Mouse (Mus musculus) limb, embryonic 13.5 days (tissue): ENCODE data around the gene Limch1. TPM values are rescaled to one million over a fixed set of nuclear protein-coding genes. Genes with fewer than 3 reads are reported as not detected.
A peak's percentile ranks its signal among the peaks of the same experiment; 100 is the strongest.

ENCODE experiments used
- ATAC-seq: fragments of 200-750 bp; cut with Nextera tagmentation; 2 replicates; pipeline ENCODE4 v1.8.0; 2017; ENCODE audit warnings: low read depth, moderate number of reproducible peaks, moderate TSS enrichment; ENCODE audit not compliant: low FRiP score
- H3K27ac ChIP-seq: fragments of 300-500 bp; sonication (generic); 2 replicates; pipeline ENCODE4 v1.5.1; 2015; ENCODE audit warnings: inconsistent platforms, mild to moderate bottlenecking, moderate library complexity
- H3K27me3 ChIP-seq: fragments of 300-500 bp; sonication (generic); 2 replicates; pipeline ENCODE4 v1.6.1; 2015; ENCODE audit warnings: mild to moderate bottlenecking, inconsistent platforms
- H3K36me3 ChIP-seq: fragments of 300-500 bp; sonication (generic); 2 replicates; pipeline ENCODE4 v1.6.1; 2015; ENCODE audit warnings: inconsistent platforms, mild to moderate bottlenecking, moderate library complexity
- H3K4me1 ChIP-seq: fragments of 300-500 bp; sonication (generic); 2 replicates; pipeline ENCODE4 v1.6.1; 2015; ENCODE audit warnings: inconsistent platforms
- H3K4me2 ChIP-seq: fragments of 300-500 bp; sonication (generic); replicated peaks from 2 replicates; pipeline ENCODE4 v1.6.1; 2015; ENCODE audit warnings: inconsistent platforms, mild to moderate bottlenecking, moderate library complexity
- H3K4me3 ChIP-seq: fragments of 300-500 bp; sonication (generic); 2 replicates; pipeline ENCODE4 v1.5.1; 2015; ENCODE audit warnings: moderate library complexity, mild to moderate bottlenecking, inconsistent platforms
- H3K9ac ChIP-seq: fragments of 300-500 bp; sonication (generic); 2 replicates; pipeline ENCODE4 v1.6.1; 2015; ENCODE audit warnings: mild to moderate bottlenecking, inconsistent platforms
- H3K9me3 ChIP-seq: fragments of 300-500 bp; sonication (generic); 2 replicates; pipeline ENCODE4 v1.6.1; 2016; ENCODE audit warnings: inconsistent platforms
- WGBS: fragments of 180-500 bp; shearing (Covaris S2); methylation state at CpG from one replicate; pipeline ENCODE4 v1.1.7; 2015; 5-methylcytosine and 5-hydroxymethylcytosine counted together
- polyA plus RNA-seq: library from polyadenylated mRNA; unstranded; fragments of >200 nt; fragmentation: Nextera tagmentation; extraction: Ambion mirVana; gene quantifications from 2 replicates; pipeline ENCODE4 v1.2.1, GENCODE M21; 2015

The Limch1 gene
- polyA plus RNA-seq, 1 experiment from 2014 or later: 82.0 TPM

GRCm38 (mm10) chr5:66957656-66958055 is 212.0 kb downstream of the Limch1 start:
- Histone ChIP-seq H3K27me3 (no peaks in the 10 kb centered on the region), H3K4me2 (no peak overlapping the region), H3K27ac (no peak overlapping the region), H3K4me1 (peaks cover 21% of the 10 kb centered on the region), H3K36me3 (0 out of 2 replicates have a peak, but pooled peaks cover 4% of the 10 kb centered on the region), H3K9me3 (no peaks in the 10 kb centered on the region), H3K9ac (no peak overlapping the region), H3K4me3 (no peak overlapping the region)
- ATAC-seq: no peak
- 53% methylated on average over 10 of the region's 10 CpGs for WGBS

- Histone ChIP-seq H3K4me2 (no peak overlapping the region), H3K27ac (no peak overlapping the region), H3K4me1 (peaks cover 21% of the 10 kb centered on the region), H3K4me3 (no peak overlapping the region), H3K9ac (no peak overlapping the region), H3K36me3 (0 out of 2 replicates have a peak, but pooled peaks cover 4% of the 10 kb centered on the region), H3K9me3 (no peaks in the 10 kb centered on the region), H3K27me3 (no peaks in the 10 kb centered on the region)
- 0 out of 2 replicates have a peak, but pooled peaks have one; percentile 24 for ATAC-seq
- 42% methylated on average over 8 of the region's 8 CpGs for WGBS
These were observed 212.5 kb downstream of the Limch1 start for GRCm38 (mm10) chr5:66958118-66958517.

DNA sequence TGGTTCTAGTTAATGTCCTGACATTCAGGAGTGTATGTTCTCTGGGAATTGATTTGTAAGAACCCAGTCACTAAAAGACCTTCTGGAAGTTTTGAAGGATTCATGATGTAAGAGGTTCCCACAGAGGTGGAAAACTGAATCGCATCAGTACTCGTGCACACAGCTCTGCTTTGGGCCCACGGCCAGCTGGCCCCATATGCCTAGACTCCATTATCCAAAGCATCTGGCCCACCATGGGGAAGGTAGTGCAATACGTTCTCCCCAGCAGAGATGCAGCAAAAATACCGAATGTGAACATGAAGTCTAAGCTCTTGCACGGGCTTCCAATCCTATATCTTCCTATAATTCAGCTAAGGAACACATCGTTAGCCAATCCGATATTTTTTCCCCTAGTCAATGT is 214.3 kb downstream of the Limch1 start:
- Histone ChIP-seq H3K9me3 (no peaks in the 10 kb centered on the region), H3K9ac (no peak overlapping the region), H3K27ac (peak overlapping the region; percentile 11; the same call in 1 of the 2 replicates), H3K4me2 (no peak overlapping the region), H3K36me3 (0 out of 2 replicates have a peak, but pooled peaks cover 4% of the 10 kb centered on the region), H3K27me3 (no peaks in the 10 kb centered on the region), H3K4me1 (peaks cover 23% of the 10 kb centered on the region), H3K4me3 (no peak overlapping the region)
- ATAC-seq: peak; percentile 84; the same call in 1 of the 2 replicates
- 53% methylated on average over 8 of the region's 8 CpGs for WGBS

DNA sequence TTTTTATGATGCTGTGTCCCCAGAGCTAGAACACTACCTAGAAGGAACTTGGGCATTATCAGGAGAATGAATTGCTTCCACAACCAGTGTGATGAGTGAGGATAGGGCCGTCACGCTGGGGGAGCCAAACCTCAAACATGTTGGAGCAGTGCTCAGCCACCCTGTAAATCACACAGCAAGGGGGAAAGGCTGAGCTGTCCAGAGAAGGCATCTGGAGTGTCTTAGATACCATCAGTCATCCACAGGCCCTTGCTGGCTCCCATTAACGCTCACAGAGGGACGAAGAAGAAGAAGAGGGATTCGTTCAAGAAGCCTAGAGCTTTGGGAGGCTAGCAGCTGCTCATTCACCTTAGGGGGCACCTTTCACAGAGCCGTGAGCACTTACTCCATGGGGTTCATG is 219.8 kb downstream of the Limch1 start:
- no peak overlapping the region for H3K27ac ChIP-seq
- 0 out of 2 replicates have a peak, but pooled peaks cover 4% of the 10 kb centered on the region for H3K36me3 ChIP-seq
- no peaks in the 10 kb centered on the region for H3K27me3 ChIP-seq
- no peak overlapping the region for H3K9ac ChIP-seq
- H3K4me3 ChIP-seq: no peak overlapping the region
- ATAC-seq: no peak
- H3K9me3 ChIP-seq: no peaks in the 10 kb centered on the region
- H3K4me1 ChIP-seq: peaks cover 48% of the 10 kb centered on the region
- no peak overlapping the region for H3K4me2 ChIP-seq
- WGBS: 22% methylated on average over 6 of the region's 6 CpGs

- H3K4me3 ChIP-seq: no peak overlapping the region
- H3K27ac ChIP-seq: 0 out of 2 replicates have a peak overlapping the region, but pooled peaks have one; percentile 90
- 51% methylated on average over 2 of the region's 2 CpGs for WGBS
- H3K4me2 ChIP-seq: peak overlapping the region; percentile 61; the same call in 1 of the 2 replicates
- ATAC-seq: no peak
- no peaks in the 10 kb centered on the region for H3K9me3 ChIP-seq
- H3K4me1 ChIP-seq: peaks cover 52% of the 10 kb centered on the region
- no peaks in the 10 kb centered on the region for H3K36me3 ChIP-seq
- H3K27me3 ChIP-seq: no peaks in the 10 kb centered on the region
- no peak overlapping the region for H3K9ac ChIP-seq
These were observed 221.5 kb downstream of the Limch1 start for GRCm38 (mm10) chr5:66967147-66967546.

DNA sequence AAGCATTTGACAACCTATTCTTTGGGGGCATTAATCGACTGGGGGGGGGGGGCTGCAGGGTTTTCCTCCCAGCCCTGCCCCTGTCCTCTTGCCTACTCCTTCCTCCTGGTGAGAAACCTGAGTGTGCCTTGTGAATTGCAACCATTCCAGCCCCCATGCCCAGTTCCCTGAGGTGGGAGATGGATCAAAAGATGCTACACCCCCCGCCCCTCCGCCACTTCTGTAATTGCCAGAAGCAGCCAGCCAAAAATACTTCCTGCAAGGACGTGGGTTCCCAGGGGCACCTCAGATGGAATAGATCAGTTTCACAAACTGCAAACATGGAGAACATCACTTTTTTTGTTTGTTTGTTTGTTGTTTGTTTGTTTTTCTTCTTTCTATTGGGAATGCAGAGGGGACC is 222.0 kb downstream of the Limch1 start:
- Histone ChIP-seq H3K27ac (peak overlapping the region; percentile 90), H3K36me3 (no peaks in the 10 kb centered on the region), H3K4me2 (peak overlapping the region; percentile 61), H3K4me1 (peaks cover 53% of the 10 kb centered on the region), H3K9me3 (no peaks in the 10 kb centered on the region), H3K4me3 (peak overlapping the region; percentile 32), H3K27me3 (no peaks in the 10 kb centered on the region), H3K9ac (peak overlapping the region; percentile 39; the same call in 1 of the 2 replicates)
- WGBS: 27% methylated on average over 4 of the region's 4 CpGs
- no peak for ATAC-seq

- Histone ChIP-seq H3K4me1 (peaks cover 53% of the 10 kb centered on the region), H3K9ac (peak overlapping the region; percentile 39; the same call in 1 of the 2 replicates), H3K27me3 (no peaks in the 10 kb centered on the region), H3K4me3 (peak overlapping the region; percentile 32), H3K4me2 (peak overlapping the region; percentile 61), H3K9me3 (no peaks in the 10 kb centered on the region), H3K27ac (peak overlapping the region; percentile 90), H3K36me3 (no peaks in the 10 kb centered on the region)
- ATAC-seq: peak; percentile 78
- WGBS: 7% methylated on average over 23 of the region's 23 CpGs
These were observed 222.6 kb downstream of the Limch1 start for GRCm38 (mm10) chr5:66968059-66968833.

DNA sequence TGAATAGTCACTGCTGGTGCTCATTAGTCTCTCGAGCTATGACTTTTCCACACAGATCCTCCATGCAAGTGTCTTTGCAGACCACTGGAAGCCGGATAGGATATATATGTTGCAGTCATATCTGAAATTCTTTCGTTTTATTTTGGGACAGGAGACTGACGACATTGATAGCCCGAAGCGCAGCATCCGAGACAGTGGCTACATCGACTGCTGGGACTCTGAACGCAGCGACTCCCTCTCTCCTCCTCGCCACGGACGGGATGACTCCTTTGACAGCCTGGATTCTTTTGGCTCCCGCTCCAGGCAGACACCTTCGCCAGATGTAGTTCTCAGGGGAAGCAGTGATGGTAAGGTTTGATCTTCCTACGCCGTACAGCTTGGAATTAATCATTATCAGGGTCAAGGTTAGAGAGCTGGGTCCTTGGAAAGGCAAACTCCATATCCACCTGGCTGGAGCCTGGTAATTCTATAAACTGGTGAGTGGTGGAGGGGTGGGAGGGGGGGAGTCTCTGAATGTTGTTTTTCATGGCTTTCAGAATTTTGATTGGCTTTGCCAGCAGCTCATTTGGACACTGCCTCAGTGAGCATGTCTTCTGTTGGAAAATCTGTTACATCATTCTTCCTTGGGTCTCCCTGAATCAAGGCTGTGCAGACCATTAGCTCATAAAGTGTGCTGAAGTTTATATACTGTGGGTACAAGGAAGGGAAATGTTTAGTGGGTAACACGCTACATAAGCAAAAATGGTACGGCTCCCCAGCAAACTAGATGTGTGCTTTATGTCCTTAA is 223.5 kb downstream of the Limch1 start:
- ATAC-seq: peak; percentile 70
- no peaks in the 10 kb centered on the region for H3K9me3 ChIP-seq
- peak overlapping the region; percentile 32 for H3K4me3 ChIP-seq
- H3K27me3 ChIP-seq: no peaks in the 10 kb centered on the region
- 44% methylated on average over 19 of the region's 19 CpGs for WGBS
- peak overlapping the region; percentile 90 for H3K27ac ChIP-seq
- H3K36me3 ChIP-seq: peaks cover 8% of the 10 kb centered on the region
- H3K9ac ChIP-seq: peak overlapping the region; percentile 43; the same call in 1 of the 2 replicates
- peak overlapping the region; percentile 61 for H3K4me2 ChIP-seq
- H3K4me1 ChIP-seq: peaks cover 53% of the 10 kb centered on the region

DNA sequence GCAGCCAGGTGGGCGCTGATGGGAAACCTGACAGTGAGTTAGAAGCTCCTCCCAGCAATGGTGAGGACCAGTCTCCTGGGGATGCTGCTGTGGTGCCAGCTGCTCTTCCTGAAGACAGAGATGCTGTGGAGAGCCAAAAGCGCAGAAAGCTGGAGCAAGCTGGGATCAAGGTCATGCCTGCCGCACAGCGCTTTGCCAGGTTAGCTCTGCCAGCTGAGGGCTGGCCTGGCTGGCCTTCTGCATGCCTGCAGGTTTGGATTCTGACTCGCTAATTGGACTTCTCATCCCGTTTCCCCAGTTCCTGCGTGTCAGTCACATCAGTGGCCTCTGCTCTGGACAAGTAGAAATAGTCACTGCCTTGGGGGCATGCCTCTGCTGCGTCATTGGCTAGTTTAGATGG is 230.0 kb downstream of the Limch1 start:
- H3K4me2 ChIP-seq: no peak overlapping the region
- H3K9me3 ChIP-seq: no peaks in the 10 kb centered on the region
- WGBS: 87% methylated on average over 8 of the region's 8 CpGs
- H3K27me3 ChIP-seq: no peaks in the 10 kb centered on the region
- ATAC-seq: no peak
- H3K27ac ChIP-seq: no peak overlapping the region
- no peak overlapping the region for H3K9ac ChIP-seq
- peaks cover 31% of the 10 kb centered on the region for H3K36me3 ChIP-seq
- H3K4me3 ChIP-seq: no peak overlapping the region
- H3K4me1 ChIP-seq: peaks cover 21% of the 10 kb centered on the region

DNA sequence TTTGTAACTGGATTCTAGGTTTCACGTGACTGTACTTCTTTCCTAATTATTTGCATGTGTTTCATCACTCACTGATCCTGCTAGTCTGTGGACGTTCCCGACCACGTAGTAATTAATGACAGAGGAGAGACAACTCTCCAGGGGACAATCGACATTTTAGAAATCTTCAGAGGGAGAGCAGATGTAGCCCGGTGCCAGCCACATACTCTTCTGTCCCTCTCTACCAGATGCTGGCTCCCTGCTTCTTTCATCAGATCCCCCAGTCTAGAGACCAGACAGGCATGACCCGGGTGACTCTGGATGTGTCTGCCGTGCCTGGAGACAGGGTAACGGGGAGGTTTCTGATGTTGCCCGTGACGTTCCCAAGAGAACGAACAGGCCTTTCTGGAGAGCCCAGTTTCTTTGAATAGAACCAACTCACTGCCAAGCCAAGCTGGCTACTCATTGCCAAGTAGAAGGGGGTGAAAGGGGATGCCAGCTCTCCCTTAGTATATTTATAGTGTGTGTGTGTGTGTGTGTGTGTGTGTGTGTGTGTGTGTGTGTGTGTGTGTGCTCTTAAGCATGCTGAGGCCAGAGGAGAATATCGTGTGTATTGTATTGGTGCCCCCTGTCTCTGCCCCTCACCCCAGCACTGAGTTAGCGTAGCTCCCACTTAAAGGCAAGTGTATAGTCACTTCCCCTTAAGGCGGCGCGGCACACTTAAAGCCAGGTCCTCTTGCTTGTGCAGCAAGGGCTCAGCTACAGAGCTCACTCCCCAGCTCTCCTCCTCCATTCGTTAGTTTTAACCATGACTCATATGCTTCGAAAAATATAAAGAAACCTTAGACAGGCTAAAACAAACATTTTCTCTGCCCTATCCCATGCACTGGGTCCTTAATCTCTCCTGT is 233.9 kb downstream of the Limch1 start:
- Histone ChIP-seq H3K9ac (0 out of 2 replicates have a peak overlapping the region, but pooled peaks have one; percentile 13), H3K27me3 (no peaks in the 10 kb centered on the region), H3K4me2 (peak overlapping the region; percentile 46), H3K36me3 (peaks cover 21% of the 10 kb centered on the region), H3K4me1 (peaks cover 23% of the 10 kb centered on the region), H3K4me3 (no peak overlapping the region), H3K9me3 (no peaks in the 10 kb centered on the region), H3K27ac (peak overlapping the region; percentile 63)
- WGBS: 25% methylated on average over 19 of the region's 19 CpGs
- ATAC-seq: peak; percentile 67; the same call in 1 of the 2 replicates

DNA sequence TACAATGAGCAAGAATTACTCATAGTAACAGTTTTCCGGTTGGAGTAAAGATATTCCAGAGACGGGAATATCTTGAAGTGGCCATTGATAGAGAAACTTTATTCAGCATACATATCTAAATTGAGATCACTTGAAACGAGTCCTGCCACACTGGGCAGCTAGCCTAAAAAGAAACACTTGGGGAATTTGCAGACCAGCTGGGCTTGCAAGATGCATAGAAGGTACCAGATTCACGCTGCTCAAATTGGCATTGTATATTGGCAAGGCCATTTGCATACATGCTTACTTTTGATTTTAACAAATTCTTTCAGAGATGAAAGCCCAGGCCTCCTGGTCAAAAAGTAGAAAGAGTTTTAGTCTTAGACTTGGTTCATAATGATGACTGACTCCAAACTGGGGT is 235.2 kb downstream of the Limch1 start:
- WGBS: 80% methylated on average over 4 of the region's 4 CpGs
- Histone ChIP-seq H3K4me2 (no peak overlapping the region), H3K4me3 (no peak overlapping the region), H3K9me3 (no peaks in the 10 kb centered on the region), H3K27ac (no peak overlapping the region), H3K27me3 (no peaks in the 10 kb centered on the region), H3K9ac (no peak overlapping the region), H3K36me3 (peaks cover 16% of the 10 kb centered on the region), H3K4me1 (peaks cover 23% of the 10 kb centered on the region)
- ATAC-seq: no peak
